Mouse (Mus musculus): ENCODE measurements around the gene Olfr837. TPM values are rescaled to one million over a fixed set of nuclear protein-coding genes. Genes with fewer than 3 reads are reported as not detected.
"Not testable (repeated sequence)": the region's sequence is repeated elsewhere in the genome, so short reads cannot be mapped to it uniquely, and the experiment has no call there.

Olfr837 gene
- polyA plus RNA-seq (2021), result not detected

- no peak for TF ChIP-seq CTCF (IDR thresholded peaks at IDR 0.05)
- ATAC-seq (no peak), DNase-seq (ENCODE audit: low read depth, low spot score) (no peak)
- POLR2A ChIA-PET, result no interaction called here
- in situ Hi-C loops (cut with MboI; ENCODE audit: low pct_unique_long_range_greater_than_20kb), result no loop called here
- CTCF ChIA-PET, result no interaction called here
- no peaks in the 10 kb centered on the region for H3K27me3 ChIP-seq
Measured at GRCm38 (mm10) chr9:19136017-19136416, at the start of gene Olfr837. TSS of gene Olfr837 (plus strand) at chr9:19136317.

GRCm38 (mm10) chr9:19092889-19093753 lies 43.0 kb upstream of the Olfr837 start:
- CTCF ChIA-PET; ATAC-seq; H3K27me3 ChIP-seq; DNase-seq (ENCODE audit: low read depth, low spot score): not testable (repeated sequence)
- POLR2A ChIA-PET, result interaction anchor here (0.7 kb wide), 1 partner anchor 59 kb away, joined by 3 read pairs; no protein-coding TSS in a partner anchor
- in situ Hi-C loops (cut with MboI; ENCODE audit: low pct_unique_long_range_greater_than_20kb), result loop anchor here (5.0 kb wide), 1 partner anchor 186 kb away; no protein-coding TSS in a partner anchor

- in situ Hi-C loops (cut with MboI; ENCODE audit: low pct_unique_long_range_greater_than_20kb), result no loop called here
- TF ChIP-seq CTCF (IDR thresholded peaks at IDR 0.05), result no peak
- DNase-seq (ENCODE audit: low read depth, low spot score), result no peak
- H3K27me3 ChIP-seq, result no peaks in the 10 kb centered on the region
- ChIA-PET CTCF (no interaction called here), POLR2A (no interaction called here)
- ATAC-seq, result no peak
Measured at GRCm38 (mm10) chr9:19097286-19097685, 38.8 kb upstream of the Olfr837 start.

GRCm38 (mm10) chr9:19120082-19120481 lies 16.0 kb upstream of the Olfr837 start, which contains the start of gene Olfr836:
TSS of gene Olfr836 (plus strand) at chr9:19120382.
- CTCF ChIA-PET, result no interaction called here
- POLR2A ChIA-PET, result no interaction called here
- no peak for DNase-seq (ENCODE audit: low read depth, low spot score)
- no peak for TF ChIP-seq CTCF (IDR thresholded peaks at IDR 0.05)
- in situ Hi-C loops (cut with MboI; ENCODE audit: low pct_unique_long_range_greater_than_20kb), result no loop called here
- H3K27me3 ChIP-seq, result no peaks in the 10 kb centered on the region
- ATAC-seq, result no peak

GRCm38 (mm10) chr9:19177212-19177611 lies 41.1 kb downstream of the Olfr837 start, which contains the start of gene Olfr839-ps1:
TSS of gene Olfr839-ps1 (minus strand) at chr9:19177312.
- ATAC-seq (no peak), DNase-seq (ENCODE audit: low read depth, low spot score) (no peak)
- in situ Hi-C loops (cut with MboI; ENCODE audit: low pct_unique_long_range_greater_than_20kb), result no loop called here
- ChIA-PET POLR2A (no interaction called here), CTCF (no interaction called here)
- H3K27me3 ChIP-seq, result no peaks in the 10 kb centered on the region
- no peak for TF ChIP-seq CTCF (IDR thresholded peaks at IDR 0.05)

Other genes starting within 250 kb of the Olfr837 start
- gene Olfr832, start 199.2 kb upstream of the Olfr837 start, polyA plus RNA-seq (2021), result not detected
- gene Olfr834, start 148.3 kb upstream of the Olfr837 start, polyA plus RNA-seq (2021), result not detected
- gene Olfr835, start 103.6 kb upstream of the Olfr837 start, polyA plus RNA-seq (2021), result not detected
- not detected for gene Olfr836, start 15.9 kb upstream of the Olfr837 start, polyA plus RNA-seq (2021)
- 0.01 TPM for gene Olfr839-ps1, start 41.0 kb downstream of the Olfr837 start, polyA plus RNA-seq (2021)
- gene Olfr843, start 115.7 kb downstream of the Olfr837 start, polyA plus RNA-seq (2021), result not detected
- not detected for gene Olfr844, start 180.0 kb downstream of the Olfr837 start, polyA plus RNA-seq (2021)
- gene Olfr845, start 200.1 kb downstream of the Olfr837 start, polyA plus RNA-seq (2021), result not detected
- not detected for gene Olfr846, start 227.7 kb downstream of the Olfr837 start, polyA plus RNA-seq (2021)
- not detected for gene Olfr847, start 242.4 kb downstream of the Olfr837 start, polyA plus RNA-seq (2021)

Measured in Patski (cell line).